Mouse (Mus musculus) testis, postnatal 14 days (tissue): ENCODE measurements at regions not wholly inside any gene's neighbourhood (a gene's known extent, or its start where the extent isn't known, plus 50 kb on each side); places are given as distances from the start of the nearest gene placed in this dataset.
"Not testable (repeated sequence)": the region's sequence is repeated elsewhere in the genome, so short reads cannot be mapped to it uniquely, and the experiment has no call there.

ENCODE experiments used
- DNase-seq: peaks from one replicate; pipeline ENCODE4 v3.0.0; 2021; ENCODE audit warnings: low spot score

GRCm38 (mm10) chr2:16811401-16812281, 455.5 kb downstream of the Plxdc2 start:
- DNase-seq = not testable (repeated sequence)

DNA sequence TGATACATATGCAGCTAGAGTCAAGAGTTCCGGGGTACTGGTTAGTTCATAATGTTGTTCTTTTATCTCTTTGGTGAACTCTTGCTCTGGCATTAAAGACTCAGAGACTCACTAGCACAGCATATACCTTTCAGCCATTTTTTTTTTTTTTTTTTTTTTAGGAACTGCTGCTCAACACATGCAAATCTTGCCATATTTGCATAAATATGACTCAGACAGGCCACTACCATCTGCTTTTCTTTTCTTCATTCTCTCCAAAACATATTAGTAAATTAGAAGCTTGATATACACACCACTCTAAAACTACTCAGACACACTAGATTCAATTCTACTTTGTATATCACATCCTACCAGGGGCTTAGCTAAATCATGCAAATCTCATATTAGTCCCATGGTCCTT, 464.3 kb downstream of the Plxdc2 start:
- DNase-seq = no peak

DNA sequence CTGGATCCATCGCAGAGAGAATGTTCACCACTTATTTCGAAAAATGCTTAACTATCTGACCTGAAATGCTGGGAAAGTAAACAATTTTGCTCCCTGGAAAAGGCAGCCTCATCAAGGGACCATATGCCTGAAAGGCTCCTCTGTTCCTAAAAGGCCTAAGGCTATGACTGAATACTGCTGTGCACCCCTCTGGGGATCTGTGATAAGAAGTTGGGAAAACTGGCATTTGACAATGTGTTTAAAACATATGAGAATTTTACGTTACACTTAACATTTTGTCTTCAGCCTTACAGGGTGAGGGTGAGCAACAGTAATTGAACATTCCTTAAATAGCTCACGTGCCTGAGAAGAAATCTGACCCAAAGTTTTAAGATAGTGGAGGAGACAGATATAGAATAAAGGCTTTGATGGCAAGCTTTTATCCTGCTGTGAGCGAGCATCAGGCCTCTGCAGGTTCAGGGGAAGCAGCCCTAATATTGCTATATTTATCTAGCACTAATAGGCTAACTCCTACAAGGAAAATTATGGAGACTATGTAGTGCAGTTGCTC, 468.7 kb downstream of the Plxdc2 start:
- DNase-seq = no peak

GRCm38 (mm10) chr2:16827266-16827665, 471.2 kb downstream of the Plxdc2 start:
- no peak for DNase-seq

DNA sequence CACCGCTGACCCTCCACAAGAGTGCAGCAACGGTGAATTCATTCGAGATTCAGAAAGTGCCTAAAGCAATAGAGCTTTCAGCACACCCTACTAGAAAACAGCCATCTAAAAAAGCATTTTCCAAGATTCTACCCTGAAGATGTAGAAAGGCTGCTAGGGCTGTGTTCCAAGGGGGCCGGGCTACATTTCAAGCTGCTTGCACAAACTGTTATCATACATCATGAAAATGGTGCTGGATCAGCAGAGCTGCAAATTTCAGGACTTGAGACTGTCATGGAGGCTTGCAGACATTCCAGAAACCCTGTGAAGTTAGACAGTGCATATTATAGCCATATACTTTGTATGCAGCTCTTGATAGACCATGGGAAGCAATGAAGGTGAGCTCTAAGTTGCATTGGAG, 479.9 kb downstream of the Plxdc2 start:
- no peak for DNase-seq

DNA sequence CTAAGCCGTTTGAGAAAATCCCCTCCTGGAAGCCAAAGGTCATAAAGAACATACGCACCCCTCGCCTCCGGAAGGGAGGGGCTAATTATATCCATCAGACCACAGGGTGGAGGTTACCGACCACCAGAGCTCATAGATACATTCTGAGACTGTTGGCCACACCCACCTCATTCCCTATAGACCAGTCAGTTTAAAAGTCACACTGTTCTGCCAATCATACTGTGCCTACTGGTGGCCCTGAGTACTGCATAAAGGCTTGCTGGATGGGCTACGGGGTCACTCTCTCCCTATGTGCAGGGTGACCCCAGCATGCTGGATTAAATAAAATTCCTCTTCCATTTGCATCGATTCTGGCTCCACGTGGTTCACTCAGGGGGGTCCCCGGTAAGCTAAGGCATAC, 482.6 kb downstream of the Plxdc2 start:
- no peak for DNase-seq

GRCm38 (mm10) chr2:16849916-16850315, 493.8 kb downstream of the Plxdc2 start:
- no peak for DNase-seq

DNA sequence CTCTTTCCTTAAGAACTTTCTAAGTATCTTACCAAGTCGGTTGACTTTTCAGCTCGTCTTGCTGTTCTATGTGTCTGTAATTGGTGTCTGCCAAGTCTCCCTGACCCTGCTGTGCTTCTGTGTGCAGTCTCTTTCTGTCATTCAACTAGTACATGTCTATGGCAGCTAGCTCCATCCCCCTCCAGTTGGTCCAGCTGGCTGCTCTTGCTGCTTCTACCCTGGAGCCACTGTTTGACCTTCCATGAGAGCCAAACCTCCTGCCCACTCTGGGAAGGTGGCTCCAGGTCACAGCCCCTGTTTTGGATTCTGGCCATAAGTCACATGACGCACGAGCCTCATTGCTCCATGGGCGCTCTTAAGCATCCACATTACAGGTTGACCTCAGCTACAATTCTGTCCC, 504.0 kb downstream of the Plxdc2 start:
- DNase-seq = no peak

DNA sequence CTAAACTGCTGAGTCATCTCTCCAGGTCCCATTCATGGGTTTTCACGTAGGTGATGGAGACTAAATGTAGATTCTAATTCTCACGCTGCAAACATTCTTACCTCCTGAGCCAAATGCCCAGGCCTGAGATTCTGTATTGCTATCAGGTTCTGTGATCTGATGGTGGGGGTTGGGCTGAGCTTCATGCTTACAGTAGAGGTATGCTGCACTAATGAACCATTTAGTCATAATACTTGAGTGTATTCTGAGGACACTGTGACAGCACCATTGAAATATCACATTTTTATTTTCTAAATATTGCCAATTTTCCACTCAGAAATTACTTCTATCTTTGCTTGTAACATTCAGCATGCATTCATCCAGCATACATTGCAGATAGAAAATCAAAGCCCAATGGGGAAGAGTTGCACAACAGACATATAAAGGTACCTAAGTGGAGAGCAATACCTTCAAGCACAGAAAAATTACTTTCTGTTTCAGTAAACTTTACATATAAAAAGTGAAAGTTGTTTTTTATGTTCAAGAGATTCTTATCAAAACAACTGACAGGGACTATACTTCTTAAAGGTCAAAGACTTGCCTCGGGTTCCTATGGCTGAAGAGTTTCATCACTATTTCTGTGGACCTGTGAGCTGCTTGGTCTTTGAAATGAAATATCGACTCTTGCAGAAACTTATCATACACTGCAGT, 510.2 kb downstream of the Plxdc2 start:
- DNase-seq = no peak

DNA sequence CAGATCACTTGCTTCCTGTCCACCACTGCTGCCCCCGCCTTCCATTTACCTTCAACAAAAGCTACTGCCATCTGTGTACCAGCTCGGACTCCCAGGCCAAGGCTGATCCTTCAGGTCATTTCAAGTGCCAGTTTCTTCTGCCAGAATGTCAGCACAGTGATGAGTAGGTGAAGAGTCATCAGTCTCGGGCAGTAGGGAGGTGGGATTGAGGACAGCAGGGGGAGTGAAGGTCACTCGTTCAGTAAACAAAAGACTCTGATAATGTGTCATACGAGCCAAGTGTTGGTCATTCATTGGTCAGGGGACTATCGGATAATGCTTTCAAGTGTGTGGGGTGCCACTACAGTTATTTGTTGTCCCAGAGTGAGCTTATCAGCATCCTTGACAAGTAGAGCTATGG, 536.3 kb downstream of the Plxdc2 start:
- peak; percentile 71 for DNase-seq

GRCm38 (mm10) chr2:16909246-16910038, 553.3 kb downstream of the Plxdc2 start:
- DNase-seq = no peak

- DNase-seq = no peak
Measured at GRCm38 (mm10) chr2:16914633-16915032, 558.5 kb downstream of the Plxdc2 start.

DNA sequence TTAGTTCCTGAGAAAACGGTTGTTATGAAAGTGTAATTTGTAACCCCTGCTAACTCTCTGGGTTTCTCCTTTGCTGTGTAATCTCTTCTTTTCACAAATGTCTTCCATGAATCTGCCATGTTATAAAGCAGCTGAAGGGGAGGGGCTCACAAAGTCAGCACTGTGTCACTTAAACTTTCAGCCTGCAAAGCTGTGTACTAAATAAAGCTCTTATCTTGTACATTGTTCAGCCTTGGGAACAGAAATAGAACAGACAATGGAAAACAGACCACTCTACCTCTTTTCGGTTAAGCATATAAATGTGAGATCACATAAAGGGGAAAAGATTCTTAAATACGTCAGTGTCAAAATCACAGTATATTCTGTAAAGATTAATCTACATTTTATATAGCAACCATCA, 573.9 kb downstream of the Plxdc2 start:
- DNase-seq = no peak

GRCm38 (mm10) chr2:16959432-16959831, 603.3 kb downstream of the Plxdc2 start:
- DNase-seq = no peak

DNA sequence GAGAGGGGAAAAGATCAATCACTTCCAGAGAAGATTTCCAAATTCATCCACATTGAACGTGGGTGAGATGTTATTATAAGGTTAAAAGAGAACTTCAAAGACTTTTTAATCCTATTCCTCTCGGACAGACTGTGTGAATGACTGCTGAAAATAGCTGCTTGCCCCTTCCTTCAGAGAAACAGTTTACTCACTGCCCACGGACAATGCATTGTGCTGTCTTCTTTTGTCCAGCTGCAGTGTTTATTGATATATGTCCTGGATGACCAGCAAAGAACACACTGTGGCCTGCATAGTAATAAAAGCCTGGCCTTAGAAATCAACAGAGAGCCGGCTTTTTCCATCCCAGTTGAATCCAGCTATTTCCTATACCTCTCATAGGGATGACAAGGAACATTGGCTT, 621.3 kb downstream of the Plxdc2 start:
- no peak for DNase-seq

GRCm38 (mm10) chr2:16982823-16983222, 626.7 kb downstream of the Plxdc2 start:
- DNase-seq = no peak

- no peak for DNase-seq
Measured at GRCm38 (mm10) chr2:16983583-16984221, 627.6 kb downstream of the Plxdc2 start.
